Mouse (Mus musculus) neural tube, embryonic 13.5 days (tissue): ENCODE data around the gene Pon1. TPM values are rescaled to one million over a fixed set of nuclear protein-coding genes. Genes with fewer than 3 reads are reported as not detected.
A peak's percentile ranks its signal among the peaks of the same experiment; 100 is the strongest.

Experiments
- ATAC-seq: fragments of 200-750 bp; cut with Nextera tagmentation; 2 replicates; pipeline ENCODE4 v1.8.0; 2017; ENCODE audit warnings: low read depth, mild to moderate bottlenecking, moderate TSS enrichment, moderate library complexity
- H3K27ac ChIP-seq: fragments of 300-500 bp; sonication (generic); replicated peaks from 2 replicates; pipeline ENCODE4 v1.5.1; 2015; ENCODE audit warnings: moderate library complexity, mild to moderate bottlenecking, inconsistent platforms
- H3K27me3 ChIP-seq: fragments of 300-500 bp; sonication (generic); 2 replicates; pipeline ENCODE4 v1.6.1; 2015; ENCODE audit warnings: mild to moderate bottlenecking, inconsistent platforms
- H3K36me3 ChIP-seq: fragments of 300-500 bp; sonication (generic); 2 replicates; pipeline ENCODE4 v1.6.1; 2015; ENCODE audit warnings: mild to moderate bottlenecking, inconsistent platforms
- H3K4me1 ChIP-seq: fragments of 300-500 bp; sonication (generic); replicated peaks from 2 replicates; pipeline ENCODE4 v1.6.1; 2015; ENCODE audit warnings: inconsistent platforms
- H3K4me2 ChIP-seq: fragments of 300-500 bp; sonication (generic); 2 replicates; pipeline ENCODE4 v1.6.1; 2015; ENCODE audit warnings: inconsistent platforms, mild to moderate bottlenecking, moderate library complexity
- H3K4me3 ChIP-seq: fragments of 300-500 bp; sonication (generic); 2 replicates; pipeline ENCODE4 v1.5.1; 2015; ENCODE audit warnings: mild to moderate bottlenecking, inconsistent platforms
- H3K9ac ChIP-seq: fragments of 300-500 bp; sonication (generic); 2 replicates; pipeline ENCODE4 v1.6.1; 2015; ENCODE audit warnings: moderate library complexity, mild to moderate bottlenecking, inconsistent platforms
- H3K9me3 ChIP-seq: fragments of 300-500 bp; sonication (generic); 2 replicates; pipeline ENCODE4 v1.6.1; 2016; ENCODE audit warnings: inconsistent platforms
- WGBS: fragments of 180-500 bp; shearing (Covaris S2); methylation state at CpG from one replicate; pipeline ENCODE4 v1.1.7; 2015; 5-methylcytosine and 5-hydroxymethylcytosine counted together
- polyA plus RNA-seq: library from polyadenylated mRNA; unstranded; fragments of >200 nt; fragmentation: Nextera tagmentation; extraction: Ambion mirVana; gene quantifications from 2 replicates; pipeline ENCODE4 v1.2.1, GENCODE M21; 2015

Gene Pon1
- polyA plus RNA-seq, 1 experiment from 2014 or later: not detected

- Histone ChIP-seq H3K9ac (no peak overlapping the region), H3K4me1 (0 out of 2 replicates have a peak, but pooled peaks cover 2% of the 10 kb centered on the region), H3K27ac (no peak overlapping the region), H3K9me3 (no peaks in the 10 kb centered on the region), H3K4me2 (no peak overlapping the region; the same call in 1 of the 2 replicates), H3K36me3 (no peaks in the 10 kb centered on the region), H3K4me3 (no peak overlapping the region), H3K27me3 (no peaks in the 10 kb centered on the region)
- WGBS: 80% methylated on average over 9 of the region's 9 CpGs
- no peak for ATAC-seq
Measured at GRCm38 (mm10) chr6:5172571-5172970, 21.2 kb downstream of the Pon1 start.

DNA sequence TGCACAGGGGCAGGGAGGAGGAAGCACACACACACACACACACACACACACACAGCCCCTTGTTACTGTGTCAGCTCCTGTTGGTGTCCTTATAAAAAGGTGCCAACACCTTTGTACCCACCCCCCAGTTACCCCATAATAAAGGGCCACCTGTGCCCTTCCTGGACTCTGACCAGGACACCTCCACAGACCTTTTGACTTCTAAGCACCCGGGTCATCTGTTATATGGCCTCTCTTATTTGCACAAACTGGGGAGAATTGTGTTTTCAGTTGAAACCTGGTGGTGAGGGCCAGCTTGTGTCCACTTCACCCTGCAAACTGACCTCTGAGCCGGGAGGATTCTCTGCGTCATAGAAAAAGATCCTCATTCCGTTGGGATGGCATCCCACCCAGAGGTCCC, 22.3 kb downstream of the Pon1 start:
- H3K9me3 ChIP-seq: no peaks in the 10 kb centered on the region
- no peak overlapping the region for H3K9ac ChIP-seq
- no peak overlapping the region for H3K27ac ChIP-seq
- 0 out of 2 replicates have a peak, but pooled peaks cover 8% of the 10 kb centered on the region for H3K4me1 ChIP-seq
- H3K27me3 ChIP-seq: no peaks in the 10 kb centered on the region
- no peak overlapping the region for H3K4me3 ChIP-seq
- no peak overlapping the region for H3K4me2 ChIP-seq
- 72% methylated on average over 4 of the region's 4 CpGs for WGBS
- H3K36me3 ChIP-seq: no peaks in the 10 kb centered on the region
- no peak for ATAC-seq

DNA sequence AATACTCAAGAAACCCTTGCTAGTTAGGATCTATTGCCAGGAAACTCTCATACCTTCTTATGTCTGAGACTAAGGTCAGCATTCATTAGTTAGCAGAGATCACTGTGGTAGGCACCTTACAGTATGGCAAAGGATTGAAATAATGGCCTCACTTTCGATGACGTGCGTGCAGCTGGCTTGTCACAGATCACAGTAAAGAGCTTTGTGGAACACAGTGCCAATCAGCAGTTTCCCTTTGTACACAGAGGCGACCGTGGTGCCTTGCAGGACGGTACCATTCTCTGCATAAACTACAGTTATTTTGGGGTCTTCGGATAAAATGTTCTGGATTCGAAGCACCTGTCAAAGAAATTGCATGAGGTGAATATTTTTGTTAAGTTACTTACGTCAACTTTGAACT, 25.6 kb downstream of the Pon1 start:
- H3K4me1 ChIP-seq: 0 out of 2 replicates have a peak, but pooled peaks cover 8% of the 10 kb centered on the region
- WGBS: 70% methylated on average over 9 of the region's 9 CpGs
- no peak overlapping the region for H3K4me3 ChIP-seq
- no peak overlapping the region for H3K4me2 ChIP-seq
- no peaks in the 10 kb centered on the region for H3K27me3 ChIP-seq
- no peaks in the 10 kb centered on the region for H3K36me3 ChIP-seq
- H3K27ac ChIP-seq: no peak overlapping the region
- no peaks in the 10 kb centered on the region for H3K9me3 ChIP-seq
- no peak overlapping the region for H3K9ac ChIP-seq
- no peak for ATAC-seq

GRCm38 (mm10) chr6:5167051-5167677, 26.6 kb downstream of the Pon1 start:
- no peak overlapping the region for H3K9ac ChIP-seq
- H3K4me1 ChIP-seq: 0 out of 2 replicates have a peak, but pooled peaks cover 8% of the 10 kb centered on the region
- no peak for ATAC-seq
- WGBS: 34% methylated on average over 14 of the region's 14 CpGs
- H3K4me3 ChIP-seq: 0 out of 2 replicates have a peak overlapping the region, but pooled peaks have one; percentile 10
- no peaks in the 10 kb centered on the region for H3K9me3 ChIP-seq
- peak overlapping the region; percentile 35 for H3K4me2 ChIP-seq
- H3K27ac ChIP-seq: 0 out of 2 replicates have a peak overlapping the region, but pooled peaks have one; percentile 6
- H3K36me3 ChIP-seq: 0 out of 2 replicates have a peak, but pooled peaks cover 6% of the 10 kb centered on the region
- H3K27me3 ChIP-seq: no peaks in the 10 kb centered on the region

- Histone ChIP-seq H3K4me1 (0 out of 2 replicates have a peak, but pooled peaks cover 8% of the 10 kb centered on the region), H3K4me3 (no peak overlapping the region), H3K27me3 (no peaks in the 10 kb centered on the region), H3K4me2 (no peak overlapping the region), H3K27ac (peak overlapping the region; percentile 54; the same call in 1 of the 2 replicates), H3K36me3 (peaks cover 17% of the 10 kb centered on the region), H3K9ac (no peak overlapping the region), H3K9me3 (no peaks in the 10 kb centered on the region)
- WGBS: 78% methylated on average over 9 of the region's 9 CpGs
- ATAC-seq: no peak
Measured at GRCm38 (mm10) chr6:5164855-5165254, 28.9 kb downstream of the Pon1 start.

GRCm38 (mm10) chr6:5163507-5164144, 30.1 kb downstream of the Pon1 start:
- Histone ChIP-seq H3K4me2 (no peak overlapping the region), H3K36me3 (peaks cover 29% of the 10 kb centered on the region), H3K4me3 (no peak overlapping the region), H3K9ac (no peak overlapping the region), H3K27ac (no peak overlapping the region), H3K9me3 (no peaks in the 10 kb centered on the region), H3K4me1 (0 out of 2 replicates have a peak, but pooled peaks cover 8% of the 10 kb centered on the region), H3K27me3 (no peaks in the 10 kb centered on the region)
- ATAC-seq: no peak
- 98% methylated on average over 14 of the region's 14 CpGs for WGBS

- Histone ChIP-seq H3K4me3 (no peak overlapping the region), H3K27me3 (no peaks in the 10 kb centered on the region), H3K9me3 (no peaks in the 10 kb centered on the region), H3K9ac (no peak overlapping the region), H3K4me2 (no peak overlapping the region), H3K4me1 (0 out of 2 replicates have a peak, but pooled peaks cover under 1% of the 10 kb centered on the region), H3K36me3 (peaks cover 36% of the 10 kb centered on the region), H3K27ac (no peak overlapping the region)
- WGBS: 85% methylated on average over 6 of the region's 6 CpGs
- no peak for ATAC-seq
Measured at GRCm38 (mm10) chr6:5162052-5162451, 31.7 kb downstream of the Pon1 start.

GRCm38 (mm10) chr6:5159385-5159791, 34.4 kb downstream of the Pon1 start:
- no peaks in the 10 kb centered on the region for H3K9me3 ChIP-seq
- ATAC-seq: no peak
- WGBS: 88% methylated on average over 7 of the region's 7 CpGs
- no peak overlapping the region for H3K9ac ChIP-seq
- H3K27ac ChIP-seq: no peak overlapping the region
- H3K4me1 ChIP-seq: no peaks in the 10 kb centered on the region
- H3K4me3 ChIP-seq: no peak overlapping the region
- no peak overlapping the region for H3K4me2 ChIP-seq
- peaks cover 48% of the 10 kb centered on the region for H3K36me3 ChIP-seq
- H3K27me3 ChIP-seq: no peaks in the 10 kb centered on the region

DNA sequence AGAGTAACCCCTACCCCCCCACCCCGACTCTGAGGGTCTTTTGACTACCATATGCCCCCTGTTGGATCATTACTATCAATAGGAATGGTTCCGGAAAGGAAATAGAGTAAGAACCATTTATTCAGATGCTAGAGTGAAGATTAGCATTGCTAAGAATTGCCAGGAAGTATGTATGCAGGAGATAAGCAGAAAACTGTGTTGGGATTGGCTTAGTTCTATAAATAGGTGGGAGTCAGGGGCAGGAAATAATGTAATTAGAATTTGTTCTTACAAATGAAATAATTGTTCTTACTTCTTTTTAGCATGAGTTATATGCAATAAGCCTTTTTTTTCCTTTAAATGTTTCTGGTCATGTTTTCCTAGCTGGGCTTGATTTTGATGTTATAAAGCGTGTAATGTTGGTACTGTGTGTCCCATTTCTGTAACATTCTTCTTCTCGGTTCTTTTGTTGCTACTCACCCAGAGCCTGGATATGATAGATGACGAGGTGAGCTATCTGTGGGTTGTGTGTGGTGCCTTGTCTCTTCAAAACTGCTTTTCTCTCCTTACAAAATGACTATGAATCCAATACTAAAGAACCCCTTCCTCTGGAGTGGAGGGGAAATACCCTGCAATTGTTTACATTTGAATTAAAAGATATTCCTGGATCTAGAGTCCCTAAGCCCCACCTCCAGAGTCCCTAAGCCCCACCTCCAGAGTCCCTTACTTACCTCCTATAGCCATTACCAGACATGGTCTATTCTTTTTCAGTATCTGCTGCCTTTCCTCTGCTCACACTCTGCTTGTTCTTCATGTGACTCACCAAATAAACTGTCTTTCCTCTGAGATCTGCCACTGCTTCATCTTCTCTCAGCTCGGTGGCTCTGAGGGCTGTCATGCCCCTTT, 37.0 kb downstream of the Pon1 start:
- no peak overlapping the region for H3K27ac ChIP-seq
- no peaks in the 10 kb centered on the region for H3K9me3 ChIP-seq
- H3K4me2 ChIP-seq: no peak overlapping the region
- H3K36me3 ChIP-seq: peaks cover 48% of the 10 kb centered on the region
- no peak for ATAC-seq
- H3K4me1 ChIP-seq: no peaks in the 10 kb centered on the region
- no peak overlapping the region for H3K9ac ChIP-seq
- H3K4me3 ChIP-seq: no peak overlapping the region
- no peaks in the 10 kb centered on the region for H3K27me3 ChIP-seq
- 75% methylated on average over 6 of the region's 6 CpGs for WGBS

DNA sequence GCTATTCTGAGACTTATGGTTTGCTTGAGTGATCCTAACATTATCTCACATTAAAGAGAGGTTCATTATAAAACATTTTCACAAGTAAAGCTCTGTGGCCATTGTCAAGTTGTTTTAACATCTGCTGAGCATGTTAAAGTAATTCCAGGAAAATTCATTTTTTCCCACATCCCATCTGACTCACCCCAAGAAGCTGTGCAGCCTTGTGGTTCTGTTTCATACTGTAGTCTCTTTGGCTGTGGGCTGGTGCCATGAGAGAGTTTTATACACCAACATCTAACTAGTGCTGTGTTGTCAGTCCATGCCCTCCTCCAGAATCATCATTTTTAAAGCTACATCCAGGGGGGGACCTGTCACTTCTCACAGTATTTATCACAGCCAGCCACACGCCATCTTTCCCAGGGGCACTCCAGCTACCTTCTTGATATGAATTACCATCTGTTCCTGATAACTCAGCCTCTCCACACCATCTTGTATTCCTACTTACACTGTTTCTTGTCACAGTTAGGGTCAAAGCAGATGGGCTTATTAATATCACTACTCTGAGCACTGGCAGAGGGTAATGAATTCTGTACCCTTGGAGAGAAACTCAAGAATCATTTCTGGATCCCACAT, 38.3 kb downstream of the Pon1 start:
- ATAC-seq: no peak

GRCm38 (mm10) chr6:5154786-5155185, 39.0 kb downstream of the Pon1 start:
- 93% methylated on average over 6 of the region's 6 CpGs for WGBS

More for the DNA sequence above, 38.3 kb downstream of the Pon1 start:
- H3K27ac ChIP-seq: no peak overlapping the region
- H3K27me3 ChIP-seq: no peaks in the 10 kb centered on the region
- no peak overlapping the region for H3K4me2 ChIP-seq
- H3K9ac ChIP-seq: no peak overlapping the region
- H3K4me1 ChIP-seq: peaks cover 12% of the 10 kb centered on the region
- no peaks in the 10 kb centered on the region for H3K9me3 ChIP-seq
- H3K36me3 ChIP-seq: peaks cover 43% of the 10 kb centered on the region
- WGBS: 73% methylated on average over 1 of the region's 1 CpGs
- H3K4me3 ChIP-seq: no peak overlapping the region

More at GRCm38 (mm10) chr6:5154786-5155185, 39.0 kb downstream of the Pon1 start:
- Histone ChIP-seq H3K9me3 (no peaks in the 10 kb centered on the region), H3K4me2 (no peak overlapping the region), H3K27me3 (no peaks in the 10 kb centered on the region), H3K4me1 (peaks cover 12% of the 10 kb centered on the region), H3K9ac (no peak overlapping the region), H3K36me3 (peaks cover 37% of the 10 kb centered on the region), H3K27ac (no peak overlapping the region), H3K4me3 (no peak overlapping the region)
- no peak for ATAC-seq
